ENCODE assay signal across 8 mouse cellular contexts in the genomic region with DNA sequence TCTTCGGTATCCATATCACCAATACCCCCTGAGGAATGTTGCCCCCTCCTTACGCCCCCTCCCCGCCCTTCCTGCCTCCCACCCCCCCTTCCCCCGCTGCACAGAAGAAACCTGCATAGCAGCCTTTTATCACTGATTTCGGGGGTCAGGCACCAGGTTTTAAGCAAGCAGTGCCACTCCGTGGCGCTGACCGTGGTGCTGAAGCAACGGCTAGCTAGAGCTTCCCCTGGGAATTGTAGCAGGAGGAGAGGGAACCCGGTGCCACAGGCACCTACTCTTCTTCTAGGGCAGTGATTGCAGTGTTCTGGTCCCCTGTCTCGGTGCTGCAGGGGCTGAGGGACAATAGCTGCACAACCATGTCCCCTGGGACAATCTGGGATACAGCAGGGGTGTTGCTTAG. TPM values are rescaled to one million over a fixed set of nuclear protein-coding genes. Genes with fewer than 3 reads are reported as not detected.
DNase-seq lines count a peak whose midpoint lies in the region; ATAC-seq and TF ChIP-seq lines count a peak whose summit lies in the region.
"Had no signal": no experiment of that assay in that cellular context is flagged by ENCODE, and none has a peak within 500 bp of the region (broad histone marks: within the 10 kb centered on the region; RNA-seq: fewer than 3 reads in every experiment).

No protein-coding gene starts in this region.

- no peak overlapping the region for H3K4me2 ChIP-seq in neural tube, embryonic 15.5 days
- no peak overlapping the region for H3K4me2 ChIP-seq in embryonic facial prominence, embryonic 14.5 days (ENCODE audit: low read depth, low read length)
- H3K4me2 ChIP-seq: embryonic facial prominence, embryonic 13.5 days had no signal

- H3K27me3 ChIP-seq in neural tube, embryonic 15.5 days (replicated peaks), result 0 out of 2 replicates have a peak, but pooled peaks cover 6% of the 10 kb centered on the region
- H3K27me3 ChIP-seq in embryonic facial prominence, embryonic 14.5 days (replicated peaks; ENCODE audit: control insufficient read depth, insufficient read depth, low read length), result no peaks in the 10 kb centered on the region
- H3K27me3 ChIP-seq: embryonic facial prominence, embryonic 13.5 days had no signal

- TF ChIP-seq POLR2A in lung, adult 2 months (IDR thresholded peaks at IDR 0.05; ENCODE audit: borderline replicate concordance, extremely low read depth, low read depth, low read length), result no peak

- H3K27ac ChIP-seq in neural tube, embryonic 15.5 days (replicated peaks), result no peak overlapping the region
- H3K27ac ChIP-seq in embryonic facial prominence, embryonic 14.5 days (replicated peaks; ENCODE audit: low read depth, low read length), result no peak overlapping the region
- H3K27ac ChIP-seq: embryonic facial prominence, embryonic 13.5 days had no signal

- H3K4me1 ChIP-seq in neural tube, embryonic 15.5 days, result peaks cover 2% of the 10 kb centered on the region; the same call in 1 of the 2 replicates
- no peaks in the 10 kb centered on the region for H3K4me1 ChIP-seq in embryonic facial prominence, embryonic 14.5 days (ENCODE audit: control insufficient read depth, insufficient read depth, low read length)
- no peaks in the 10 kb centered on the region for H3K4me1 ChIP-seq in lung, adult 2 months (ENCODE audit: control insufficient read depth, insufficient read depth, low read length)
- H3K4me1 ChIP-seq: embryonic facial prominence, embryonic 13.5 days had no signal

- H3K9me3 ChIP-seq in neural tube, embryonic 15.5 days (replicated peaks), result no peaks in the 10 kb centered on the region
- no peaks in the 10 kb centered on the region for H3K9me3 ChIP-seq in embryonic facial prominence, embryonic 14.5 days (ENCODE audit: control insufficient read depth, low read length)
- H3K9me3 ChIP-seq: embryonic facial prominence, embryonic 13.5 days had no signal

- 3% methylated on average over 11 of the region's 11 CpGs for WGBS in neural tube, embryonic 15.5 days
- 2% methylated on average over 11 of the region's 11 CpGs for WGBS in embryonic facial prominence, embryonic 14.5 days
- WGBS in lung, adult 2 months, result 4% methylated on average over 11 of the region's 11 CpGs

- H3K4me3 ChIP-seq in neural tube, embryonic 15.5 days (replicated peaks), result no peak overlapping the region
- H3K4me3 ChIP-seq in embryonic facial prominence, embryonic 14.5 days (ENCODE audit: low read depth, low read length), result no peak overlapping the region
- no peak overlapping the region for H3K4me3 ChIP-seq in lung, adult 2 months (replicated peaks; ENCODE audit: extremely low read depth, low read depth, low read length)
- H3K4me3 ChIP-seq: embryonic facial prominence, embryonic 13.5 days had no signal

- no peaks in the 10 kb centered on the region for H3K36me3 ChIP-seq in neural tube, embryonic 15.5 days
- no peaks in the 10 kb centered on the region for H3K36me3 ChIP-seq in embryonic facial prominence, embryonic 14.5 days (ENCODE audit: control insufficient read depth, insufficient read depth, low read length)
- H3K36me3 ChIP-seq: embryonic facial prominence, embryonic 13.5 days had no signal

- peak; percentile 66 for DNase-seq in neural tube, embryonic 10.5 days (ENCODE audit: extremely low spot score, low spot score)
- peak; percentile 66 for DNase-seq in adrenal gland, adult 2 months
- DNase-seq in embryonic facial prominence, embryonic 14.5 days (ENCODE audit: low spot score), result peak; percentile 89
- DNase-seq in lung, adult 2 months, result peak; percentile 14
- DNase-seq in spleen, postnatal 14 days (ENCODE audit: low spot score in 2 of 2), result peak; percentile 41 to 58
- DNase-seq in cerebellum, adult 8-10 months, result no peak

- TF ChIP-seq CTCF in lung, adult 2 months (IDR thresholded peaks at IDR 0.05; ENCODE audit: insufficient read depth, low read length), result no peak

- H3K9ac ChIP-seq in neural tube, embryonic 15.5 days (replicated peaks), result no peak overlapping the region
- H3K9ac ChIP-seq in embryonic facial prominence, embryonic 14.5 days (ENCODE audit: low read depth, low read length), result no peak overlapping the region
- H3K9ac ChIP-seq: embryonic facial prominence, embryonic 13.5 days had no signal

- no peak for ATAC-seq in neural tube, embryonic 15.5 days (ENCODE audit: low FRiP score)
- no peak for ATAC-seq in embryonic facial prominence, embryonic 14.5 days (ENCODE audit: low read depth)

RNA-seq across cellular contexts. Expression of a gene that starts 50.0 kb away (rescaled TPM):
- 1.4 and 3.2 TPM in 2 replicates for polyA plus RNA-seq in neural tube, embryonic 15.5 days (2015; fragmentation: Nextera tagmentation; extraction: Ambion mirVana)
- not detected for total RNA-seq in adrenal gland, adult 2 months (2021)
- polyA plus RNA-seq in adrenal gland, adult 2 months (2012; rRNA removed), result 0.04 and 0.13 TPM in 2 replicates
- 0.08 TPM in 1 of 2 replicates, not detected in the other for polyA plus RNA-seq in embryonic facial prominence, embryonic 14.5 days (2014; fragmentation: Nextera tagmentation; extraction: Ambion mirVana)
- 0.10 and 0.12 TPM in 2 replicates for polyA plus RNA-seq in lung, adult 2 months (2012; rRNA removed)
